Mouse (Mus musculus): ENCODE results near the gene Gtpbp3. TPM values are rescaled to one million over a fixed set of nuclear protein-coding genes. Genes with fewer than 3 reads are reported as not detected.

Gtpbp3 gene
- total and polyA plus RNA-seq, 3 experiments, result 17.4 to 26.7 (median 20.7) TPM

- Histone ChIP-seq H3K4me3 (replicated peaks in 1 of 3; ENCODE audit: low read depth in 2 of 3, low read length in 2 of 3, poor library complexity in 1 of 3) (no peak overlapping the region), H3K4me2 (ENCODE audit: insufficient read depth, low read depth, poor library complexity, severe bottlenecking) (no peak overlapping the region), H3K9me3 (replicated peaks; ENCODE audit: low read length) (no peaks in the 10 kb centered on the region), H3K27me3 (replicated peaks) (no peaks in the 10 kb centered on the region), H3K36me3 (replicated peaks in 1 of 2; ENCODE audit: control insufficient read depth in 1 of 2, insufficient read depth in 1 of 2, low read length in 1 of 2) (peaks cover 4 to 49% of the 10 kb centered on the region in 2 experiments), H3K4me1 (ENCODE audit: control insufficient read depth in 1 of 2, insufficient read depth in 2 of 2) (peaks cover 0 to 21% of the 10 kb centered on the region in 2 experiments; a peak in 2 of 4 replicates), H3K9ac (ENCODE audit: insufficient read depth, low read depth) (no peak overlapping the region), H3K27ac (ENCODE audit: insufficient read depth, low read depth) (no peak overlapping the region), H3K79me2 (replicated peaks; ENCODE audit: control insufficient read depth, extremely low read depth, insufficient read depth, poor library complexity, severe bottlenecking) (no peaks in the 10 kb centered on the region)
- dilution Hi-C loops (cut with MboI; ENCODE audit: extremely low pct_ligation_motif_present, extremely low pct_unique_long_range_greater_than_20kb, low sequenced_read_pairs), result no loop called here
- in situ Hi-C loops (cut with MboI; ENCODE audit: low pct_ligation_motif_present, low pct_unique_long_range_greater_than_20kb, low sequenced_read_pairs), result no loop called here
- no peak for DNase-seq (ENCODE audit: extremely low read depth)
- TF ChIP-seq ETS1 (conservative IDR thresholded peaks at IDR 0.05; ENCODE audit: low read depth, low read length), result no peak
- TF ChIP-seq HCFC1 (IDR thresholded peaks at IDR 0.05; ENCODE audit: low read depth, low read length), result no peak
- 0 out of 2 replicates have a peak, but pooled peaks have one; percentile 47 for TF ChIP-seq POLR2AphosphoS2 (IDR thresholded peaks at IDR 0.05; ENCODE audit: low read depth, low read length)
These were observed 10.1 kb downstream of the Gtpbp3 start for GRCm38 (mm10) chr8:71497881-71498501.

GRCm38 (mm10) chr8:71498816-71499690 is 11.2 kb downstream of the Gtpbp3 start:
- Histone ChIP-seq H3K27ac (ENCODE audit: insufficient read depth, low read depth) (no peak overlapping the region), H3K36me3 (replicated peaks in 1 of 2; ENCODE audit: control insufficient read depth in 1 of 2, insufficient read depth in 1 of 2, low read length in 1 of 2) (peaks cover 4 to 42% of the 10 kb centered on the region in 2 experiments), H3K9ac (ENCODE audit: insufficient read depth, low read depth) (no peak overlapping the region), H3K4me2 (ENCODE audit: insufficient read depth, low read depth, poor library complexity, severe bottlenecking) (no peak overlapping the region), H3K4me3 (replicated peaks in 1 of 3; ENCODE audit: low read depth in 2 of 3, low read length in 2 of 3, poor library complexity in 1 of 3) (no peak overlapping the region), H3K9me3 (replicated peaks; ENCODE audit: low read length) (no peaks in the 10 kb centered on the region), H3K79me2 (replicated peaks; ENCODE audit: control insufficient read depth, extremely low read depth, insufficient read depth, poor library complexity, severe bottlenecking) (no peaks in the 10 kb centered on the region), H3K27me3 (replicated peaks) (no peaks in the 10 kb centered on the region), H3K4me1 (ENCODE audit: control insufficient read depth in 1 of 2, insufficient read depth in 2 of 2) (peaks cover 0 to 22% of the 10 kb centered on the region in 2 experiments; a peak in 2 of 4 replicates)
- dilution Hi-C loops (cut with MboI; ENCODE audit: extremely low pct_ligation_motif_present, extremely low pct_unique_long_range_greater_than_20kb, low sequenced_read_pairs), result no loop called here
- no peak for DNase-seq (ENCODE audit: extremely low read depth)
- in situ Hi-C loops (cut with MboI; ENCODE audit: low pct_ligation_motif_present, low pct_unique_long_range_greater_than_20kb, low sequenced_read_pairs), result no loop called here
- TF ChIP-seq JUND (conservative IDR thresholded peaks at IDR 0.05; ENCODE audit: low read depth, low read length) (no peak), JUN (IDR thresholded peaks at IDR 0.05; ENCODE audit: insufficient read depth, low read depth, low read length) (no peak)

GRCm38 (mm10) chr8:71504349-71504748 is 16.4 kb downstream of the Gtpbp3 start:
- no peak for DNase-seq (ENCODE audit: extremely low read depth)
- Histone ChIP-seq H3K36me3 (replicated peaks in 1 of 2; ENCODE audit: control insufficient read depth in 1 of 2, insufficient read depth in 1 of 2, low read length in 1 of 2) (peaks cover 0 to 2% of the 10 kb centered on the region in 2 experiments), H3K27ac (ENCODE audit: insufficient read depth, low read depth) (no peak overlapping the region), H3K4me1 (ENCODE audit: control insufficient read depth in 1 of 2, insufficient read depth in 2 of 2) (peaks cover 2 to 8% of the 10 kb centered on the region in 2 experiments; a peak in 3 of 4 replicates), H3K4me3 (replicated peaks in 1 of 3; ENCODE audit: low read depth in 2 of 3, low read length in 2 of 3, poor library complexity in 1 of 3) (no peak overlapping the region), H3K4me2 (ENCODE audit: insufficient read depth, low read depth, poor library complexity, severe bottlenecking) (no peak overlapping the region), H3K27me3 (replicated peaks) (peaks cover 43% of the 10 kb centered on the region), H3K9me3 (replicated peaks; ENCODE audit: low read length) (no peaks in the 10 kb centered on the region), H3K79me2 (replicated peaks; ENCODE audit: control insufficient read depth, extremely low read depth, insufficient read depth, poor library complexity, severe bottlenecking) (no peaks in the 10 kb centered on the region), H3K9ac (ENCODE audit: insufficient read depth, low read depth) (no peak overlapping the region)
- in situ Hi-C loops (cut with MboI; ENCODE audit: low pct_ligation_motif_present, low pct_unique_long_range_greater_than_20kb, low sequenced_read_pairs), result loop anchor here (10.0 kb wide), 1 partner anchor 60 kb away; no protein-coding TSS in a partner anchor
- no peak for TF ChIP-seq PAX5 (IDR thresholded peaks at IDR 0.05; ENCODE audit: low read length)
- no peak for TF ChIP-seq ZKSCAN1 (IDR thresholded peaks at IDR 0.05; ENCODE audit: borderline replicate concordance, low read depth, low read length)
- no peak for TF ChIP-seq RCOR1 (conservative IDR thresholded peaks at IDR 0.05; ENCODE audit: low read depth, low read length)
- TF ChIP-seq NRF1 (IDR thresholded peaks at IDR 0.05; ENCODE audit: low read depth, low read length), result no peak
- TF ChIP-seq MAZ (IDR thresholded peaks at IDR 0.05; ENCODE audit: low read depth, low read length), result no peak
- TF ChIP-seq RAD21 (IDR thresholded peaks at IDR 0.05; ENCODE audit: low read depth, low read length), result no peak
- TF ChIP-seq ETS1 (conservative IDR thresholded peaks at IDR 0.05; ENCODE audit: low read depth, low read length), result no peak
- TF ChIP-seq POLR2A (IDR thresholded peaks at IDR 0.05; ENCODE audit: low read depth, low read length), result no peak
- no peak for TF ChIP-seq BHLHE40 (IDR thresholded peaks at IDR 0.05; ENCODE audit: low read depth, low read length)
- no peak for TF ChIP-seq TBP (conservative IDR thresholded peaks at IDR 0.05; ENCODE audit: low read depth, low read length)
- TF ChIP-seq ZNF384 (IDR thresholded peaks at IDR 0.05; ENCODE audit: low read depth, low read length), result no peak
- no peak for TF ChIP-seq MXI1 (IDR thresholded peaks at IDR 0.05; ENCODE audit: low read depth, low read length)
- no peak for TF ChIP-seq ZC3H11A (IDR thresholded peaks at IDR 0.05; ENCODE audit: low read depth, low read length)
- no peak for TF ChIP-seq JUND (conservative IDR thresholded peaks at IDR 0.05; ENCODE audit: low read depth, low read length)
- TF ChIP-seq KAT2A (IDR thresholded peaks at IDR 0.05; ENCODE audit: insufficient replicate concordance, low read length), result no peak
- TF ChIP-seq HCFC1 (IDR thresholded peaks at IDR 0.05; ENCODE audit: low read depth, low read length), result no peak
- TF ChIP-seq USF1 (IDR thresholded peaks at IDR 0.05; ENCODE audit: low read depth, low read length), result no peak
- TF ChIP-seq CTCF (conservative IDR thresholded peaks at IDR 0.05 in 1 of 2, IDR thresholded peaks at IDR 0.05 in 1 of 2; ENCODE audit: low read depth in 2 of 2, low read length in 2 of 2), result no peak
- dilution Hi-C loops (cut with MboI; ENCODE audit: extremely low pct_ligation_motif_present, extremely low pct_unique_long_range_greater_than_20kb, low sequenced_read_pairs), result no loop called here
